Mouse (Mus musculus) spleen, adult 2 months (tissue): Measurements from ENCODE around the gene Ppp4r1.

Experiments used
- CTCF ChIP-seq: fragments of 200-500 bp; IDR thresholded peaks from 2 replicates; pipeline ENCODE4 v1.5.1; 2011; ENCODE audit warnings: mild to moderate bottlenecking, inconsistent platforms; ENCODE audit not compliant: insufficient read depth, insufficient read length, insufficient replicate concordance; ENCODE audit errors: extremely low read depth
- POLR2A ChIP-seq: fragments of 200-500 bp; IDR thresholded peaks from 2 replicates; pipeline ENCODE4 v1.6.1; 2011; ENCODE audit warnings: low read depth, low read length, inconsistent platforms

DNA sequence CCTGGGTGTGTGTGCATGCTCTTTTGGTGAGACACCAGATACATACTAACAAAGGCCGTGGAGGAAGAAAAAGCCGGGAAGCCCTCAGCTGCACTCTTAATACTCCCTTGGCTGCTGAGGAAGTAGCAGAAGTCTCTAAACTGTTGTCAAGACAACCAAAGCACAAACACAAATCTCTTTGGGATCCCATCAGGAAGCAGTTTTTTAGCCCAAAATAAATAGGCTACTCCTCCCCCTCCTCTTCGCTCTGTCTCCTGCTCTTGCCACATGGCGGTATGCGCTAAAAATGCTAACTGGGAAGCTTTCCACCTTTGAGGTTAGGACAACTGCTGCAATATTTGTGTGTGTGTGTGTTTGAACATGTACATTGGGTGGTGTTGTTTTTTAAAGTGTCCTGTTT, 13.9 kb upstream of the Ppp4r1 start:
- TF ChIP-seq POLR2A (no peak), CTCF (no peak)
